9 mouse cellular contexts compared by ENCODE assay signal in genomic region chr9:47733780-47734451, GRCm38 (mm10).
DNase-seq lines count a peak whose midpoint lies in the region; ATAC-seq lines count a peak whose summit lies in the region.
"Had no signal": no experiment of that assay in that cellular context is flagged by ENCODE, and none has a peak within 500 bp of the region (broad histone marks: within the 10 kb centered on the region; RNA-seq: fewer than 3 reads in every experiment).

No protein-coding gene starts in this region.

- WGBS in hindbrain, embryonic 14.5 days, result 72% methylated on average over 13 of the region's 13 CpGs
- WGBS in hindbrain, embryonic 12.5 days, result 82% methylated on average over 13 of the region's 13 CpGs
- WGBS in lung, embryonic 16.5 days, result 68% methylated on average over 13 of the region's 13 CpGs

- no peaks in the 10 kb centered on the region for H3K36me3 ChIP-seq in hindbrain, embryonic 14.5 days (replicated peaks; ENCODE audit: control insufficient read depth, insufficient read depth)
- H3K36me3 ChIP-seq in hindbrain, embryonic 12.5 days, result no peaks in the 10 kb centered on the region
- no peaks in the 10 kb centered on the region for H3K36me3 ChIP-seq in lung, embryonic 16.5 days (ENCODE audit: control insufficient read depth, insufficient read depth, low read length)
- H3K36me3 ChIP-seq: midbrain, embryonic 12.5 days had no signal

- no peak overlapping the region for H3K4me3 ChIP-seq in hindbrain, embryonic 14.5 days (replicated peaks; ENCODE audit: low read length)
- no peak overlapping the region for H3K4me3 ChIP-seq in hindbrain, embryonic 12.5 days
- no peak overlapping the region for H3K4me3 ChIP-seq in lung, embryonic 16.5 days (ENCODE audit: low read length)
- H3K4me3 ChIP-seq: midbrain, embryonic 12.5 days had no signal

- H3K4me2 ChIP-seq in hindbrain, embryonic 14.5 days (replicated peaks), result no peak overlapping the region
- no peak overlapping the region for H3K4me2 ChIP-seq in hindbrain, embryonic 12.5 days (replicated peaks)
- no peak overlapping the region for H3K4me2 ChIP-seq in lung, embryonic 16.5 days (ENCODE audit: low read depth, low read length)
- H3K4me2 ChIP-seq: midbrain, embryonic 12.5 days had no signal

- H3K27ac ChIP-seq in hindbrain, embryonic 14.5 days, result 0 out of 2 replicates have a peak overlapping the region, but pooled peaks have one; percentile 52
- H3K27ac ChIP-seq in hindbrain, embryonic 12.5 days, result no peak overlapping the region
- no peak overlapping the region for H3K27ac ChIP-seq in lung, embryonic 16.5 days (ENCODE audit: low read length)
- H3K27ac ChIP-seq: midbrain, embryonic 12.5 days had no signal

- no peaks in the 10 kb centered on the region for H3K9me3 ChIP-seq in hindbrain, embryonic 14.5 days (ENCODE audit: control insufficient read depth, low read length)
- no peaks in the 10 kb centered on the region for H3K9me3 ChIP-seq in hindbrain, embryonic 12.5 days (replicated peaks)
- H3K9me3 ChIP-seq in lung, embryonic 16.5 days (ENCODE audit: control insufficient read depth, low read length), result no peaks in the 10 kb centered on the region
- H3K9me3 ChIP-seq: midbrain, embryonic 12.5 days had no signal

- H3K27me3 ChIP-seq in hindbrain, embryonic 14.5 days (ENCODE audit: control insufficient read depth, insufficient read depth, low read length), result no peaks in the 10 kb centered on the region
- H3K27me3 ChIP-seq in hindbrain, embryonic 12.5 days, result no peaks in the 10 kb centered on the region
- no peaks in the 10 kb centered on the region for H3K27me3 ChIP-seq in lung, embryonic 16.5 days (ENCODE audit: control insufficient read depth, insufficient read depth, low read depth, low read length)
- H3K27me3 ChIP-seq: midbrain, embryonic 12.5 days had no signal

- ATAC-seq in hindbrain, embryonic 14.5 days (ENCODE audit: low FRiP score), result no peak
- no peak for ATAC-seq in hindbrain, embryonic 12.5 days (ENCODE audit: low FRiP score)
- ATAC-seq in lung, embryonic 16.5 days (ENCODE audit: low read depth), result 0 out of 2 replicates have a peak, but pooled peaks have one; percentile 15
- no peak for ATAC-seq in activated CD4-positive, CD25-positive, alpha-beta regulatory T cell, adult 4 months

- no peak overlapping the region for H3K9ac ChIP-seq in hindbrain, embryonic 14.5 days
- H3K9ac ChIP-seq in hindbrain, embryonic 12.5 days, result no peak overlapping the region
- H3K9ac ChIP-seq in lung, embryonic 16.5 days (ENCODE audit: low read length), result no peak overlapping the region
- H3K9ac ChIP-seq: midbrain, embryonic 12.5 days had no signal

- peaks cover 28% of the 10 kb centered on the region for H3K4me1 ChIP-seq in hindbrain, embryonic 14.5 days (replicated peaks; ENCODE audit: control insufficient read depth, insufficient read depth, low read length)
- H3K4me1 ChIP-seq in hindbrain, embryonic 12.5 days, result peaks cover 21% of the 10 kb centered on the region
- H3K4me1 ChIP-seq in lung, embryonic 16.5 days (replicated peaks; ENCODE audit: control insufficient read depth, insufficient read depth, low read length), result 0 out of 2 replicates have a peak, but pooled peaks cover 2% of the 10 kb centered on the region

- DNase-seq in hindbrain, embryonic 14.5 days (ENCODE audit: low spot score), result no peak
- DNase-seq in 3T3-L1 (ENCODE audit: low read depth, low spot score), result peak; percentile 10
- DNase-seq in adrenal gland, adult 8-10 months, result peak; percentile 26
- no peak for DNase-seq in urinary bladder, adult 18-20 months (ENCODE audit: low spot score in 2 of 2)
- no peak for DNase-seq in embryo, embryonic 10 days (ENCODE audit: low spot score)

Comparison
In these comparisons a context has a peak if more than half of its experiments do, and no peak if none do; other contexts are left out.
1. DNase-seq: peak in 3T3-L1 (single experiment) and adrenal gland, adult 8-10 months (single experiment); none in hindbrain, embryonic 14.5 days (single experiment), urinary bladder, adult 18-20 months (0 of 2) and embryo, embryonic 10 days (single experiment).